Mouse (Mus musculus) heart, embryonic 14.5 days (tissue): ENCODE measurements at regions not wholly inside any gene's neighbourhood (a gene's known extent, or its start where the extent isn't known, plus 50 kb on each side); places are given as distances from the start of the nearest gene placed in this dataset.

Experiments
- ATAC-seq: fragments of 200-750 bp; cut with Nextera tagmentation; 2 replicates; pipeline ENCODE4 v1.8.0; 2017; ENCODE audit warnings: low read depth, moderate TSS enrichment; ENCODE audit not compliant: insufficient number of reproducible peaks, insufficient read depth, low FRiP score
- H3K27ac ChIP-seq, 2 experiments: fragments of 200-500 bp in 1 of 2; fragments of 300-500 bp in 1 of 2; sonication (generic) in 1 of 2; replicated peaks in 1 of 2; 2 replicates each; pipeline ENCODE4 v1.5.1; 2012 to 2014; ENCODE audit warnings: low read depth in 2 of 2, low read length in 2 of 2, control low read depth in 1 of 2, mild to moderate bottlenecking in 1 of 2, mixed read lengths in 1 of 2; ENCODE audit not compliant: control insufficient read depth in 1 of 2, insufficient read depth in 1 of 2
- H3K27me3 ChIP-seq: fragments of 300-500 bp; sonication (generic); 2 replicates; pipeline ENCODE4 v1.6.1; 2014; ENCODE audit warnings: mild to moderate bottlenecking, low read length, control low read depth; ENCODE audit not compliant: control insufficient read depth, insufficient read depth
- H3K36me3 ChIP-seq: fragments of 300-500 bp; sonication (generic); 2 replicates; pipeline ENCODE4 v1.6.1; 2014; ENCODE audit warnings: mild to moderate bottlenecking, control low read depth, low read length, mixed read lengths; ENCODE audit not compliant: control insufficient read depth, insufficient read depth
- H3K4me1 ChIP-seq, 2 experiments: fragments of 200-500 bp in 1 of 2; fragments of 300-500 bp in 1 of 2; sonication (generic) in 1 of 2; 2 replicates each; pipeline ENCODE4 v1.6.1; 2012 to 2014; ENCODE audit warnings: low read length in 2 of 2, control low read depth in 1 of 2, mixed read lengths in 1 of 2; ENCODE audit not compliant: control insufficient read depth in 2 of 2, insufficient read depth in 2 of 2
- H3K4me2 ChIP-seq: fragments of 300-500 bp; sonication (generic); 2 replicates; pipeline ENCODE4 v1.6.1; 2014; ENCODE audit warnings: mild to moderate bottlenecking, low read length
- H3K4me3 ChIP-seq, 2 experiments: fragments of 200-500 bp in 1 of 2; fragments of 300-500 bp in 1 of 2; sonication (generic) in 1 of 2; 2 replicates each; pipeline ENCODE4 v1.5.1; 2012 to 2014; ENCODE audit warnings: low read length in 2 of 2, mild to moderate bottlenecking in 2 of 2, control low read depth in 1 of 2, low read depth in 1 of 2, moderate library complexity in 1 of 2; ENCODE audit not compliant: control insufficient read depth in 1 of 2, insufficient read depth in 1 of 2
- H3K9ac ChIP-seq: fragments of 300-500 bp; sonication (generic); 2 replicates; pipeline ENCODE4 v1.6.1; 2014; ENCODE audit warnings: mild to moderate bottlenecking, low read length
- H3K9me3 ChIP-seq: fragments of 300-500 bp; sonication (generic); 2 replicates; pipeline ENCODE4 v1.6.1; 2016; ENCODE audit warnings: low read length, control low read depth; ENCODE audit not compliant: control insufficient read depth
- WGBS: fragments of 180-500 bp; shearing (Covaris S2); extraction: QIAGEN DNeasy Blood & Tissue Kit; methylation state at CpG from one replicate; pipeline ENCODE4 v1.1.7; 2014; 5-methylcytosine and 5-hydroxymethylcytosine counted together

DNA sequence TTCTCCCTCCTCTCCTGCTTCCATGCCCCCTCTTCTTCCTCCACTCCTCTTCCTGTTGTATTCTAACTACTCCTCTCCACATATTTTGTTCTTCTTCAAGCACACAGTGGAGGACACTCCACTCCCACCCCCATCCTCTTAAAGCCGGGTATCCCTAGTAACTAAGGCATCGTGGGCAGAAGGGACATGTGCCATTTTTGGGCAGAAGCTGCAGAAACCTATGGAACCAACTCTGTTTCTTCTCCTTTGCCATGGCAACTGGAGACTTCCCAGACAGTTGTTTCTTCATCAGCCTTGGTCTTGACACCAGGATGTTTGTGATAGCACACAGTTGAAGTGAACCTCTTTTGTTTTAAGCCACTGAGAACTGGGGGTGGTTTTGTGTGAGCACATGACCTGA, 59.1 kb upstream of the Zfp831 start:
- Histone ChIP-seq H3K27me3 (no peaks in the 10 kb centered on the region), H3K9me3 (no peaks in the 10 kb centered on the region), H3K27ac (no peak overlapping the region), H3K4me3 (no peak overlapping the region), H3K9ac (no peak overlapping the region), H3K36me3 (no peaks in the 10 kb centered on the region), H3K4me2 (no peak overlapping the region), H3K4me1 (no peaks in the 10 kb centered on the region)
- no peak for ATAC-seq
- WGBS = 73% methylated on average over 2 of the region's 2 CpGs
